Mouse (Mus musculus): ENCODE results near the gene Myo15. TPM values are rescaled to one million over a fixed set of nuclear protein-coding genes. Genes with fewer than 3 reads are reported as not detected.

Gene Myo15
- polyA plus RNA-seq, 1 experiment from 2014 or later = 0.13 TPM

- H3K9me3 ChIP-seq (replicated peaks; ENCODE audit: low read length) = no peaks in the 10 kb centered on the region
- TF ChIP-seq CTCF (IDR thresholded peaks at IDR 0.05; ENCODE audit: low read depth) = no peak
- no peak for ATAC-seq (replicated peaks; ENCODE audit: low FRiP score, low read depth)
- H3K4me2 ChIP-seq (ENCODE audit: low read length) = 0 out of 2 replicates have a peak overlapping the region, but pooled peaks have one; percentile 84
- H3K4me3 ChIP-seq (replicated peaks; ENCODE audit: low read depth, low read length) = no peak overlapping the region
- H3K27ac ChIP-seq = peak overlapping the region; percentile 99; the same call in 1 of the 2 replicates
- no peaks in the 10 kb centered on the region for H3K36me3 ChIP-seq (ENCODE audit: insufficient read depth, low read length)
- 86% methylated on average over 2 of the region's 2 CpGs for WGBS
- no peak overlapping the region for H3K9ac ChIP-seq (ENCODE audit: low read depth, low read length)
- 0 out of 2 replicates have a peak, but pooled peaks cover 15% of the 10 kb centered on the region for H3K4me1 ChIP-seq (replicated peaks; ENCODE audit: insufficient read depth, low read length)
- H3K27me3 ChIP-seq (ENCODE audit: insufficient read depth, low read length) = no peaks in the 10 kb centered on the region
- DNase-seq (ENCODE audit: low spot score) = no peak
Observed at GRCm38 (mm10) chr11:60535676-60536075, 66.5 kb downstream of the Myo15 start.

- TF ChIP-seq CTCF (IDR thresholded peaks at IDR 0.05; ENCODE audit: low read depth) = no peak
- Histone ChIP-seq H3K27me3 (ENCODE audit: insufficient read depth, low read length) (no peaks in the 10 kb centered on the region), H3K9ac (ENCODE audit: low read depth, low read length) (peak within 1 kb of the TSS; percentile 96), H3K4me1 (replicated peaks; ENCODE audit: insufficient read depth, low read length) (0 out of 2 replicates have a peak, but pooled peaks cover 18% of the 10 kb centered on the region), H3K36me3 (ENCODE audit: insufficient read depth, low read length) (no peaks in the 10 kb centered on the region), H3K27ac (peak within 1 kb of the TSS; percentile 99), H3K4me3 (replicated peaks; ENCODE audit: low read depth, low read length) (peak within 1 kb of the TSS; percentile 93), H3K4me2 (ENCODE audit: low read length) (peak within 1 kb of the TSS; percentile 84), H3K9me3 (replicated peaks; ENCODE audit: low read length) (no peaks in the 10 kb centered on the region)
- 19% methylated on average over 9 of the region's 9 CpGs for WGBS
- no peak for ATAC-seq (replicated peaks; ENCODE audit: low FRiP score, low read depth)
- peak; percentile 45 for DNase-seq (ENCODE audit: low spot score)
Observed at GRCm38 (mm10) chr11:60536180-60536858, 67.2 kb downstream of the Myo15 start, which contains the start of gene Alkbh5. Gene Alkbh5, plus strand, starts transcription at chr11:60536381.

DNA sequence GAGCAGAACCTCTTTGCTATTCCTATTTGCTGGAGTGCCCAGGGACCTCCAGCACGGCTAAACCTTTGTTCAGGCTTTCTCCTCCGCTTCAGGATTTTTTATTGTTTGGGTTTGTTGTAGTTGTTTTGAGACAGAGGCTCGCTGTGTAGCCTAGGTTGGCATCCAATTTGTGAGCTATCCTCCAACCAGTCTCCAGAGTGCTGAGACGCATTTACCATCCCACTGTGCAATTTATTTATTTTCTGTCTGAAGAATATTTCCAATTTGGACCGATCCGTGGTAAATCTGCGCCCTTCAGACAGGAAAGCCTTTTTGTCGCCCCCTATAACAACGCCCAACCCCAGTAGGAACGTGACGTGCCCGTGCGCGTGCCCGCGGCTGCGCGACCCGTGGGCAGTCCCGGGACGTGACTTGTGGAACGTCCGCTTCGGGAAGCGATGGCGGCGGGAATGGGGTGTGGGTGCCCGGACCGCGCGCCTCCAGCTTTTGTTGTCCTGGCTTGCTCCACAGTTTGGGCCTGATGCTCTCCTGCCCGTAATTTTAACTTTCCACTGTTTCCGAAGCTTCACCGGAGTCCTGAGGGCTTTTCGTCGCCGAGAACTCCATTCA lies 67.8 kb downstream of the Myo15 start:
- Histone ChIP-seq H3K27ac (peak overlapping the region; percentile 99), H3K4me1 (replicated peaks; ENCODE audit: insufficient read depth, low read length) (peaks cover 19% of the 10 kb centered on the region; the same call in 1 of the 2 replicates), H3K9ac (ENCODE audit: low read depth, low read length) (peak overlapping the region; percentile 96), H3K27me3 (ENCODE audit: insufficient read depth, low read length) (no peaks in the 10 kb centered on the region), H3K9me3 (replicated peaks; ENCODE audit: low read length) (no peaks in the 10 kb centered on the region), H3K36me3 (ENCODE audit: insufficient read depth, low read length) (peaks cover 2% of the 10 kb centered on the region; the same call in 1 of the 2 replicates), H3K4me3 (replicated peaks; ENCODE audit: low read depth, low read length) (peak overlapping the region; percentile 93), H3K4me2 (ENCODE audit: low read length) (peak overlapping the region; percentile 84)
- TF ChIP-seq CTCF (IDR thresholded peaks at IDR 0.05; ENCODE audit: low read depth) = peak; percentile 56
- 2% methylated on average over 37 of the region's 37 CpGs for WGBS
- DNase-seq (ENCODE audit: low spot score) = peak; percentile 93
- ATAC-seq (replicated peaks; ENCODE audit: low FRiP score, low read depth) = peak; percentile 79

DNA sequence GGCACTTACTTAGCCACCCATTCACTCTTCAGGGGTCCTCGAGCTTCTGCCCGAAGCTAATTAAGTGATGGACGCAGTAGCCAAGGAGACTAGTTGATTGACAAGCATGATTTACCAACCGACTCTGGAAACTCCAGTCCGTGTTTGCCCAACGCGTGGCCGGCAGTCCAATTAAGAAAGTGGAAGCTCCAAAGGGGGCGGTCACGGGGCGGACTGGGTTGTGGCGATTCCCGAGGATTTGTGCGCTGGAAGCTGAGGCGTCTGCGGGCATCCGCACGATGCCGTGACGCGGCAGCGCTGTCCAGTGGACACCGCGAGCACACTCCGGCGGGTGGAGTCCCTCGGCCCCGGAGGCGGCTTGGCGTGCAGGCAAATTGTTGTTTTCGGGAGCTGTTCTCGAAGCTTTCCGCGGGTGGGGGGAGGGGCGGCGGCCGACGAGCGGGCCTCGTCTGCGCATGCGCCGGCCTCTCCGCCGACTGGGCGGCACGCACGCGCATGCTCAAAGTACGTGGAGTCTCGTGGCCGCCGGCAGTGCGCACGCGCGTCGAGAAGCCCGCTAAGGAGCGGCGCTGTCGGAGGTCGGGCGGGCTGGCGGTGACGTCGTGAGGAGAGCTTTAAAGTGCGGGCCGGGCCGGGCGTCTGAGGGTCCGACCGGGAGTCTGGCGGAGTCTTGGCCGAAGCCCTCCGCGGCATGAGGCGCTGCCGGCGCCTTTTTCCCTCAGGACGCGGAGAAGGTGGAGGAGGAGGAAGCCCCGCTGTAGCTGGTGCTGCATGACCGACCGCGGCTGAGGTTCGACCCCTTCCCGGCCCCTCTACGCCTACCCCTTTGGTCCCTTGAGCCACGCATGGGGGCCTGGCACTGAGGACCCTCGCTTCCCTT lies 68.6 kb downstream of the Myo15 start:
- peak; percentile 32; the same call in 1 of the 2 replicates for TF ChIP-seq CTCF (IDR thresholded peaks at IDR 0.05; ENCODE audit: low read depth)
- H3K27ac ChIP-seq = peak overlapping the region; percentile 99
- H3K4me1 ChIP-seq (replicated peaks; ENCODE audit: insufficient read depth, low read length) = peaks cover 24% of the 10 kb centered on the region; the same call in 1 of the 2 replicates
- peak overlapping the region; percentile 93 for H3K4me3 ChIP-seq (replicated peaks; ENCODE audit: low read depth, low read length)
- no peaks in the 10 kb centered on the region for H3K9me3 ChIP-seq (replicated peaks; ENCODE audit: low read length)
- under 1% methylated on average over 87 of the region's 91 CpGs for WGBS
- peak overlapping the region; percentile 84 for H3K4me2 ChIP-seq (ENCODE audit: low read length)
- peak; percentile 90 for ATAC-seq (replicated peaks; ENCODE audit: low FRiP score, low read depth)
- H3K36me3 ChIP-seq (ENCODE audit: insufficient read depth, low read length) = peaks cover 7% of the 10 kb centered on the region; the same call in 1 of the 2 replicates
- H3K9ac ChIP-seq (ENCODE audit: low read depth, low read length) = peak overlapping the region; percentile 96
- no peaks in the 10 kb centered on the region for H3K27me3 ChIP-seq (ENCODE audit: insufficient read depth, low read length)
- peak; percentile 99 for DNase-seq (ENCODE audit: low spot score)

GRCm38 (mm10) chr11:60538371-60539281 lies 69.5 kb downstream of the Myo15 start:
- H3K4me1 ChIP-seq (replicated peaks; ENCODE audit: insufficient read depth, low read length) = peaks cover 27% of the 10 kb centered on the region; the same call in 1 of the 2 replicates
- DNase-seq (ENCODE audit: low spot score) (peak; percentile 43), ATAC-seq (replicated peaks; ENCODE audit: low FRiP score, low read depth) (peak; percentile 25)
- no peaks in the 10 kb centered on the region for H3K27me3 ChIP-seq (ENCODE audit: insufficient read depth, low read length)
- peak overlapping the region; percentile 84 for H3K4me2 ChIP-seq (ENCODE audit: low read length)
- peaks cover 10% of the 10 kb centered on the region; the same call in 1 of the 2 replicates for H3K36me3 ChIP-seq (ENCODE audit: insufficient read depth, low read length)
- no peaks in the 10 kb centered on the region for H3K9me3 ChIP-seq (replicated peaks; ENCODE audit: low read length)
- TF ChIP-seq CTCF (IDR thresholded peaks at IDR 0.05; ENCODE audit: low read depth) = no peak
- peak overlapping the region; percentile 99 for H3K27ac ChIP-seq
- peak overlapping the region; percentile 93 for H3K4me3 ChIP-seq (replicated peaks; ENCODE audit: low read depth, low read length)
- WGBS = under 1% methylated on average over 93 of the region's 93 CpGs
- H3K9ac ChIP-seq (ENCODE audit: low read depth, low read length) = peak overlapping the region; percentile 96

All from kidney, postnatal 0 days (tissue).